Mouse (Mus musculus) heart, postnatal 0 days (tissue): Measurements from ENCODE around the gene Foxo6. TPM values are rescaled to one million over a fixed set of nuclear protein-coding genes. Genes with fewer than 3 reads are reported as not detected.
A peak's percentile ranks its signal among the peaks of the same experiment; 100 is the strongest.

Source experiments
- ATAC-seq: fragments of 200-750 bp; cut with Nextera tagmentation; 2 replicates; pipeline ENCODE4 v1.8.0; 2017; ENCODE audit warnings: low read depth, moderate number of reproducible peaks, moderate library complexity; ENCODE audit not compliant: insufficient read depth
- DNase-seq: peaks from one replicate; pipeline ENCODE4 v3.0.0-alpha.2; 2016; ENCODE audit warnings: low spot score
- H3K27ac ChIP-seq: fragments of 300-500 bp; sonication (generic); 2 replicates; pipeline ENCODE4 v1.5.1; 2014; ENCODE audit warnings: low read depth, mild to moderate bottlenecking
- H3K27me3 ChIP-seq: fragments of 300-500 bp; sonication (generic); 2 replicates; pipeline ENCODE4 v1.6.1; 2014; ENCODE audit warnings: low read length, mixed read lengths; ENCODE audit not compliant: control insufficient read depth, insufficient read depth
- H3K36me3 ChIP-seq: fragments of 300-500 bp; sonication (generic); replicated peaks from 2 replicates; pipeline ENCODE4 v1.6.1; 2014; ENCODE audit warnings: low read length, mixed read lengths; ENCODE audit not compliant: control insufficient read depth, insufficient read depth
- H3K4me1 ChIP-seq: fragments of 300-500 bp; sonication (generic); 2 replicates; pipeline ENCODE4 v1.6.1; 2014; ENCODE audit warnings: antibody characterized with exemption; ENCODE audit not compliant: control insufficient read depth, insufficient read depth
- H3K4me2 ChIP-seq: fragments of 300-500 bp; sonication (generic); 2 replicates; pipeline ENCODE4 v1.6.1; 2014; ENCODE audit warnings: low read depth, mild to moderate bottlenecking, low read length, moderate library complexity
- H3K4me3 ChIP-seq: fragments of 300-500 bp; sonication (generic); 2 replicates; pipeline ENCODE4 v1.5.1; 2014; ENCODE audit warnings: low read depth, low read length
- H3K9ac ChIP-seq: fragments of 300-500 bp; sonication (generic); replicated peaks from 2 replicates; pipeline ENCODE4 v1.6.1; 2014; ENCODE audit warnings: low read depth, low read length, mixed read lengths
- H3K9me3 ChIP-seq: fragments of 300-500 bp; sonication (generic); replicated peaks from 2 replicates; pipeline ENCODE4 v1.6.1; 2016; ENCODE audit warnings: low read length; ENCODE audit not compliant: control insufficient read depth
- CTCF ChIP-seq: IDR thresholded peaks from 2 replicates; pipeline ENCODE4 v1.5.1; 2016; ENCODE audit warnings: antibody characterized with exemption, control low read depth, low read depth
- EP300 ChIP-seq: IDR thresholded peaks from 2 replicates; pipeline ENCODE4 v1.6.1; 2016; ENCODE audit warnings: antibody characterized with exemption, low read depth
- WGBS: fragments of 180-500 bp; shearing (Covaris S2); extraction: QIAGEN DNeasy Blood & Tissue Kit; methylation state at CpG from one replicate; pipeline ENCODE4 v1.1.7; 2014; 5-methylcytosine and 5-hydroxymethylcytosine counted together
- polyA plus RNA-seq: library from polyadenylated mRNA; unstranded; fragments of >200 nt; fragmentation: Nextera tagmentation; extraction: Ambion mirVana; gene quantifications from 2 replicates; pipeline ENCODE4 v1.2.1, GENCODE M21; 2015
- total RNA-seq: library from RNA; depleted of rRNA; stranded (reverse); fragments of >200 nt; gene quantifications from 2 replicates; pipeline ENCODE4 v1.2.3, GENCODE M21; 2014; ENCODE audit warnings: low replicate concordance

Foxo6 gene
- total and polyA plus RNA-seq, 2 experiments from 2014 or later = 0.38 to 1.8 TPM

DNA sequence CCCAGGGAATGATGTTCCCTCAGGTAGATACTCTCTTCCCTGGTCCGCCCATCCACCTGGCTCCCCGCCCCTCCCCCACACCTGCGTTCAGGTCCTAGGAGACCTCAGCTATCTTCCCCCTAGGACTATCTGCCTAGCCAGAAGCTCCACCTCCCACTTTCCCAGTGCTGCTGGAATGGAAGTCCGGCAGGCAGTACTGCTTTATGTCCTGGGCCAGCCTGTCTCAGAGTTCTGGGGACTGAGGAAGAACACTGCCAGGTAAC lies 16.3 kb downstream of the Foxo6 start:
- TF ChIP-seq CTCF (no peak), EP300 (no peak)
- Histone ChIP-seq H3K27ac (no peak overlapping the region), H3K27me3 (peaks cover 70% of the 10 kb centered on the region), H3K36me3 (no peaks in the 10 kb centered on the region), H3K9ac (no peak overlapping the region), H3K4me3 (no peak overlapping the region), H3K4me2 (no peak overlapping the region), H3K9me3 (no peaks in the 10 kb centered on the region), H3K4me1 (peaks cover 8% of the 10 kb centered on the region)
- ATAC-seq (no peak), DNase-seq (no peak)
- WGBS = 33% methylated on average over 4 of the region's 4 CpGs

DNA sequence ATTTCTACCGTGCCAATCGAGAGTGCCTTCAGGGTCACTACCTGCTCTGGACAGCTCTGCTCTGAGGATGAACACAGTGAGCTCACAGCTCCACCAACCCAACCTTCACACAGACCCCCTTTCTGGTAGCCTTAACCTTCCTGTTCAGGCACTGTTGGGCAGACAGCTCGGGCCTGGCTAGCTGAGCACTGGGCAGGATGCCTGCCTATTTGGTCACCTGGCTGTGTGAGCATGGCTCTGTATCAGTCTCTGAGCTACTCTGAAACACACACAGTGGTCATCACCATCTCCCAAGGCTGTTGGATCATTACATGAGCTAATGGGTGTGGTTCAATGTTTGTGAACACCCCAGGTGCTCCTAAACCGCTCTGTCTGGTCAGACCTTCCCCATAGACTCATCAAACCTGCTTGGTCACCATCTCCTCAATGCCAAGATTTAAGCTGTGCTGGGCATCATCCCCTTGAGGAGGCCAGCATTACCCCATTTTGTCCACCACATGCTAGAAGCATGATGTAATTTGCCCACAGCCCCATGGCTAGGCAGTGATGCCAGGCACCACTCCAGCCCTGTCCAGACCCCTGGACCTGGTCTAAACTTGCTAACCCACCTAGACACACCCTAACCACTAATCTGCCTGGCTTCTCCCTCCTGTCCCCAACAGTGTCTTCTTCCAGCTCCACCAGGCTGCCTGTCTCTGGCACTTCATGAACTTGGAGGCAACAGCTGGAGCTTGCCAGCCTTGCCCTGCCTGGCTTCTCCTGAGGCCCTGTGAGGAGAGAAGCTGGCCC lies 16.8 kb downstream of the Foxo6 start:
- WGBS = 84% methylated on average over 4 of the region's 4 CpGs
- Histone ChIP-seq H3K36me3 (no peaks in the 10 kb centered on the region), H3K27ac (no peak overlapping the region), H3K27me3 (peaks cover 76% of the 10 kb centered on the region), H3K4me2 (no peak overlapping the region), H3K4me3 (no peak overlapping the region), H3K4me1 (peaks cover 8% of the 10 kb centered on the region), H3K9ac (no peak overlapping the region), H3K9me3 (no peaks in the 10 kb centered on the region)
- DNase-seq (no peak), ATAC-seq (no peak)
- no peak for TF ChIP-seq EP300
- no peak for TF ChIP-seq CTCF

DNA sequence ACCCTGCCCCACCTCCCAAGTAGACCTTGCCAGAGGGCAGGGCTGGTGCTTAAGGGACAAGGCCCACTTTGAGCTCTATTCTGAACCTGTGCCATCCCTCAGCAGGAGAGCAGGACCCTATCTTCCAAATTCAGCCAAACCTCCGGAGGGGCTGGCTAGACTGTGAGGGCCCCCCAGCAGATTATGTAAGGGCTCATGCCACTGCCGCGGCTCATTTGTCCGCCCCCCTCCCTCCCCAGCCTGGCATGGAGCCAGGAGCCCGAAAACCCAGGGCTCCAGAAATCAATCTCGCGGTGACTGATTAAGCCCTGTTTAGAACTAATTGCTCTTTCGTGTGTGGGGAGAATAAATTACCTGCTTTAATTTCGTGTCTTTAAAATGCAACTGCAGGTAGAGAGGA lies 17.7 kb downstream of the Foxo6 start:
- no peaks in the 10 kb centered on the region for H3K9me3 ChIP-seq
- DNase-seq (no peak), ATAC-seq (no peak)
- no peak overlapping the region for H3K27ac ChIP-seq
- H3K36me3 ChIP-seq = no peaks in the 10 kb centered on the region
- no peak overlapping the region for H3K4me3 ChIP-seq
- TF ChIP-seq CTCF = no peak
- WGBS = 20% methylated on average over 9 of the region's 9 CpGs
- H3K4me2 ChIP-seq = no peak overlapping the region
- peaks cover 76% of the 10 kb centered on the region for H3K27me3 ChIP-seq
- no peak overlapping the region for H3K9ac ChIP-seq
- H3K4me1 ChIP-seq = peaks cover 8% of the 10 kb centered on the region

DNA sequence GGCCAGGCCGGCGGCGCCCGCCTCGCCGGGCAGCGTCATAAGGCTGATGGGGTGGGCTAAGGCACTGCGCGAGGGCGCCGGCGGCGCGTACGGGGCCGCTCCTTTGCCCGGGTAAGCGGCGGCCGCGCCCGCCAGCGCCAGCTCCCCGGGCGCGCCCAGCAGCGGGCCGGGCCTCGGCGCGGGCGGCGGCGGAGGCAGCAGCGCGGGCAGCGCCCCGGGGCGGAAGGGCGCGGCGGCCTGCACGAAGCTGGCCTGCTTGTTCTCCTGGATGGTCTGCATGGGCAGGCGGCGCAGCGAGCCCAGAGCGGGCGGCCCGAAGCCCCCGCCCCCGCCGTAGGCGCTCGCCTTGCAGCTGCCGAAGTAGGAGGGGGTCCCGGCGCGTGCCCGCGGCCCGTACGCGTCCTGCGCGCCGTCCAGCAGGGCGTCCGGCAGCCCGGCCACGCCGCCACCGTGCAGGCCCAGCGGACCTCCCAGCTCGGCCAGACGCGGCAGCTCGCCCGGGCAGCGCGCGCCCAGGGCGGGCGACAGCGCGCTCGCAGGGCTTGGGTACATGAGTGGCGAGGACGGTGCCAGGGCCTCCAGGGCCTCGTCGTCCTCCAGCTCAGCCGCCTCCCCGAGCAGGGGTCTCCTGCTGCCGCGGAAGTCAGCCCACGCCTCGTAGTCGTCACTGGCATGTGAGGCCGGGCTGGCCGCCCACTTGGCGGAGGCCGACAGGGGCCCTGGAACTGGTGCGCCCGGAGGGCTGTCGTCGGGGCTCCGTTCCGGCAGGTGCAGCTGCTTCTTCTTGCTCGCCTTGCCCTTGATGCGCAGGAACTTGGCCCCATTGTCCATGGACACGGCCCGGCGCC lies 18.7 kb downstream of the Foxo6 start:
- ATAC-seq (peak; percentile 12; the same call in 1 of the 2 replicates), DNase-seq (no peak)
- H3K9me3 ChIP-seq = no peaks in the 10 kb centered on the region
- peaks cover 8% of the 10 kb centered on the region for H3K4me1 ChIP-seq
- H3K4me2 ChIP-seq = peak overlapping the region; percentile 66
- H3K36me3 ChIP-seq = no peaks in the 10 kb centered on the region
- TF ChIP-seq CTCF (no peak), EP300 (no peak)
- 5% methylated on average over 47 of the region's 112 CpGs for WGBS
- H3K9ac ChIP-seq = peak overlapping the region; percentile 20; the same call in 1 of the 2 replicates
- H3K27me3 ChIP-seq = peaks cover 73% of the 10 kb centered on the region
- H3K27ac ChIP-seq = no peak overlapping the region
- peak overlapping the region; percentile 46 for H3K4me3 ChIP-seq

DNA sequence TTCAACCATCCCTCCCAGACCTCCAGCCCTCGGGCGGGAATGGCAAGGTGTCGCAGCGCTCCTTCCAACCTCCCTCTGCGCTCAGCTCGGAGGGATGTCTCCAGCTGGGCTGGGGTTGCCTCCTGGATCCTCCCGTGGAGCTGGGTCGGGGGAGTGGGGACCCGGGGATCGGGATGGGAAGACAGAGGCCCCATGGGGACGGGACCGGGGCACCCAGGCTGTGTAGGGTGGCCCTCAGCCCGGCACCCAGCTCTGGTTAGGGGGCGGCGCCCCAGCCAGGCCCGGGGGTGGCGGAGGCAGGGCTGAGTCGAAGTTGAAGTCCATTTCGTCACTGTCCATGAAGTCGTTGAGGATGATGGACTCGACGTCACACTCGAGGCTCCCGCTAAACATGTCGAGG lies 19.5 kb downstream of the Foxo6 start:
- no peak for DNase-seq
- no peak overlapping the region for H3K9ac ChIP-seq
- no peak overlapping the region for H3K27ac ChIP-seq
- H3K9me3 ChIP-seq = no peaks in the 10 kb centered on the region
- no peaks in the 10 kb centered on the region for H3K36me3 ChIP-seq
- peaks cover 8% of the 10 kb centered on the region for H3K4me1 ChIP-seq
- ATAC-seq = no peak
- H3K4me3 ChIP-seq = peak overlapping the region; percentile 46
- whole genome bisulfite sequencing = 19% methylated on average over 25 of the region's 25 CpGs
- H3K4me2 ChIP-seq = peak overlapping the region; percentile 66
- H3K27me3 ChIP-seq = peaks cover 77% of the 10 kb centered on the region
- TF ChIP-seq CTCF (no peak), EP300 (no peak)
